Mouse (Mus musculus): ENCODE data around the gene Crtap. TPM values are rescaled to one million over a fixed set of nuclear protein-coding genes. Genes with fewer than 3 reads are reported as not detected.
"Not testable (repeated sequence)": the region's sequence is repeated elsewhere in the genome, so short reads cannot be mapped to it uniquely, and the experiment has no call there.

Crtap gene
- polyA plus RNA-seq, 1 experiment from 2014 or later = 110 TPM

GRCm38 (mm10) chr9:114413866-114414265 lies 23.4 kb upstream of the Crtap start:
- 84% methylated on average over 12 of the region's 12 CpGs for WGBS
- Histone ChIP-seq H3K9me3 (no peaks in the 10 kb centered on the region), H3K27ac (no peak overlapping the region), H3K27me3 (replicated peaks) (no peaks in the 10 kb centered on the region), H3K4me3 (replicated peaks) (no peak overlapping the region), H3K4me2 (replicated peaks) (no peak overlapping the region), H3K4me1 (replicated peaks) (no peaks in the 10 kb centered on the region), H3K36me3 (peaks cover 13% of the 10 kb centered on the region; the same call in 1 of the 2 replicates), H3K9ac (no peak overlapping the region)
- no peak for ATAC-seq

- no peaks in the 10 kb centered on the region for H3K4me1 ChIP-seq (replicated peaks)
- no peak for ATAC-seq
- no peak overlapping the region for H3K4me2 ChIP-seq (replicated peaks)
- no peak overlapping the region for H3K4me3 ChIP-seq (replicated peaks)
- H3K9me3 ChIP-seq = no peaks in the 10 kb centered on the region
- H3K27me3 ChIP-seq (replicated peaks) = no peaks in the 10 kb centered on the region
- H3K27ac ChIP-seq = no peak overlapping the region
- H3K36me3 ChIP-seq = peaks cover 20% of the 10 kb centered on the region; the same call in 1 of the 2 replicates
- no peak overlapping the region for H3K9ac ChIP-seq
- 85% methylated on average over 9 of the region's 9 CpGs for WGBS
These were observed 21.9 kb upstream of the Crtap start for GRCm38 (mm10) chr9:114412406-114412805.

- no peak for ATAC-seq
- 86% methylated on average over 5 of the region's 5 CpGs for WGBS
These were observed 20.8 kb upstream of the Crtap start for GRCm38 (mm10) chr9:114411295-114411694.

DNA sequence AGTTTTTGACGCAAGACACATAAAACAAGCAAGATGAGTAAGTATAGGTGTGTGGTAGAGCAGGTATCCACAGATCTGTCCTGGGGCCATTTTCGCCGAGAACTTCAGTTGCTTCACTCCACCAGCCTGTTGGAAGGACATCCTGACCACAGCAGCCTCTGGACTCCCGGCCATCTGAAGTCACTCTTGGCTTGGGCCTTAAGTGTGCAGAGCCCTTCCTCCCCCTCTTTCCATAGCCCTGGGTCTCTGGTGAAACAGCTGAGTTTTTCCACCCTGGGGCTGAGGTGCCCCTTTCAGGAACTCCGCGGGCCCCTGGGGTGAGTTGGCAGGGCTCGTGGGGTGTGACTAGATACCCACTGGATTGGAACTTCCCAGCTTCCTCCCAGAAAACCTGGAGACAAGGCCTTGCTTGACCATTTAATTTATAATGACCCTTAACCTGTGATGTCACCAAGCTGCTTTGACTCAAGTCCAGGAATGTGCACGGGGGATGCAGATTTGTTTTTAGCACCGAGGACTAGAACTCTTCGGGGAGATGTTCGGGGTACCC lies 19.9 kb upstream of the Crtap start:
- no peaks in the 10 kb centered on the region for H3K27me3 ChIP-seq (replicated peaks)
- H3K4me2 ChIP-seq (replicated peaks) = no peak overlapping the region
- no peak overlapping the region for H3K9ac ChIP-seq
- H3K4me3 ChIP-seq (replicated peaks) = no peak overlapping the region
- no peaks in the 10 kb centered on the region for H3K9me3 ChIP-seq
- H3K36me3 ChIP-seq = peaks cover 35% of the 10 kb centered on the region
- 92% methylated on average over 11 of the region's 11 CpGs for WGBS
- ATAC-seq = no peak
- H3K4me1 ChIP-seq (replicated peaks) = no peaks in the 10 kb centered on the region
- no peak overlapping the region for H3K27ac ChIP-seq

More at GRCm38 (mm10) chr9:114411295-114411694, 20.8 kb upstream of the Crtap start:
- Histone ChIP-seq H3K4me3 (replicated peaks) (no peak overlapping the region), H3K4me1 (replicated peaks) (no peaks in the 10 kb centered on the region), H3K27me3 (replicated peaks) (no peaks in the 10 kb centered on the region), H3K9ac (no peak overlapping the region), H3K9me3 (no peaks in the 10 kb centered on the region), H3K4me2 (replicated peaks) (no peak overlapping the region), H3K36me3 (peaks cover 27% of the 10 kb centered on the region; the same call in 1 of the 2 replicates), H3K27ac (no peak overlapping the region)

DNA sequence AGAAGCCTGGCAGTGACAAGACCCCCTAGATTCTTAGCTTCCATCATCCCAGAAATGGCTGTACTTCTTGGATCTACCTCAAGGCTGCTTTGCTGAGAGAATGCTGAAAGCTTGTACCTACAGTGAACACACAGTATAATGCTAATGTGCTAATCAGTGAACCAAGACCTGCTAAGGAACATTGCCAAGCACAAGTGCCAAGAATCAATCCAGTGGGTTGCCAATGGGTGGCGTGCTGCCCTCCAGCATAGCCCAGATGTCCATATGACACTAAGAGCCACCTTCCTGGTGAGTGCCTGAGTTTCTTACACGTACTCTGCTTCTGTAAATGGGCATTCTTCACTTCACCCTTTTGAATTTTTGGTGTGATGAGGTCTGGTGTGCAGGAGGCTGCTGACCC lies 17.2 kb upstream of the Crtap start:
- Histone ChIP-seq H3K4me2 (replicated peaks) (no peak overlapping the region), H3K27me3 (replicated peaks) (no peaks in the 10 kb centered on the region), H3K36me3 (peaks cover 45% of the 10 kb centered on the region), H3K4me3 (replicated peaks) (no peak overlapping the region), H3K4me1 (replicated peaks) (no peaks in the 10 kb centered on the region), H3K9me3 (no peaks in the 10 kb centered on the region), H3K9ac (no peak overlapping the region), H3K27ac (no peak overlapping the region)
- 92% methylated on average over 2 of the region's 2 CpGs for WGBS
- no peak for ATAC-seq

DNA sequence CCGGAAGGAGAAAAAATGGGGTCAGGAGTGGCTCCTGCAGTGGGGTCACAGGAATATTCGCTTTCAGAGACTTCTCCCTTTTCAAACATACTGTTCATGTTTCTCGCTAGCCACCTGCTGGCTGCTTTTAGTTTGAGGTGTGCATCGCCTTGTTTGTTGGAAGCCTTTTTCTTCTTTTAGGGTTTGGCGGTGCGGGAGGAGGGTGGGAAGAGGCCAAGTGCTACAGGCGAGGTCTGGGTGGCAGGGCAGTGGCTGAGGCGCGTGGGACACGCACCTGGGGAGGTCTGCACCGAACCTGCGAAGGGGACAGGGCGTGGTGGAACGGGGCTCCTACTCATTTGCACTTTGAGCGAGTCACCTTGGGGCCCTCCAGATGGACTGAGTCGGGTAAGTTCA lies 11.2 kb upstream of the Crtap start:
- Histone ChIP-seq H3K27me3 (replicated peaks) (no peaks in the 10 kb centered on the region), H3K4me1 (replicated peaks) (peaks cover 4% of the 10 kb centered on the region; the same call in 1 of the 2 replicates), H3K27ac (peak overlapping the region; percentile 98), H3K4me3 (replicated peaks) (peak overlapping the region; percentile 93), H3K9me3 (no peaks in the 10 kb centered on the region), H3K36me3 (peaks cover 23% of the 10 kb centered on the region), H3K9ac (peak overlapping the region; percentile 94), H3K4me2 (replicated peaks) (peak overlapping the region; percentile 82)
- 2% methylated on average over 16 of the region's 16 CpGs for WGBS
- ATAC-seq = peak; percentile 78

GRCm38 (mm10) chr9:114400949-114401684 lies 10.6 kb upstream of the Crtap start, which contains the start of the genes Glb1 and Tmppe:
Gene Glb1, plus strand, starts transcription at chr9:114401076.
Gene Tmppe, plus strand, starts transcription at chr9:114401105.
- Histone ChIP-seq H3K27ac (peak within 1 kb of the TSS; percentile 98), H3K36me3 (peaks cover 19% of the 10 kb centered on the region), H3K9me3 (no peaks in the 10 kb centered on the region), H3K4me1 (replicated peaks) (peaks cover 4% of the 10 kb centered on the region; the same call in 1 of the 2 replicates), H3K4me2 (replicated peaks) (peak within 1 kb of the TSS; percentile 82), H3K9ac (peak within 1 kb of the TSS; percentile 94), H3K27me3 (replicated peaks) (no peaks in the 10 kb centered on the region), H3K4me3 (replicated peaks) (peak within 1 kb of the TSS; percentile 93)
- ATAC-seq = peak; percentile 97
- under 1% methylated on average over 73 of the region's 73 CpGs for WGBS

GRCm38 (mm10) chr9:114400588-114400948 lies 10.1 kb upstream of the Crtap start:
- peaks cover 14% of the 10 kb centered on the region for H3K36me3 ChIP-seq
- peak; percentile 66 for ATAC-seq
- H3K9ac ChIP-seq = peak overlapping the region; percentile 94
- no peaks in the 10 kb centered on the region for H3K9me3 ChIP-seq
- no peaks in the 10 kb centered on the region for H3K27me3 ChIP-seq (replicated peaks)
- WGBS = 15% methylated on average over 5 of the region's 5 CpGs
- peak overlapping the region; percentile 82 for H3K4me2 ChIP-seq (replicated peaks)
- H3K27ac ChIP-seq = peak overlapping the region; percentile 98
- peak overlapping the region; percentile 93 for H3K4me3 ChIP-seq (replicated peaks)
- H3K4me1 ChIP-seq (replicated peaks) = peaks cover 4% of the 10 kb centered on the region; the same call in 1 of the 2 replicates

GRCm38 (mm10) chr9:114399680-114400079 lies 9.2 kb upstream of the Crtap start:
- H3K4me2 ChIP-seq (replicated peaks) = no peak overlapping the region
- H3K36me3 ChIP-seq = peaks cover 5% of the 10 kb centered on the region
- H3K9ac ChIP-seq = no peak overlapping the region
- H3K4me1 ChIP-seq (replicated peaks) = peaks cover 4% of the 10 kb centered on the region; the same call in 1 of the 2 replicates
- no peak overlapping the region for H3K4me3 ChIP-seq (replicated peaks)
- H3K9me3 ChIP-seq = no peaks in the 10 kb centered on the region
- 87% methylated on average over 12 of the region's 12 CpGs for WGBS
- no peaks in the 10 kb centered on the region for H3K27me3 ChIP-seq (replicated peaks)
- no peak overlapping the region for H3K27ac ChIP-seq
- no peak for ATAC-seq

GRCm38 (mm10) chr9:114395258-114395657 lies 4.8 kb upstream of the Crtap start:
- H3K9me3 ChIP-seq = no peaks in the 10 kb centered on the region
- WGBS = 75% methylated on average over 4 of the region's 4 CpGs
- peak; percentile 55 for ATAC-seq
- H3K4me1 ChIP-seq (replicated peaks) = 0 out of 2 replicates have a peak, but pooled peaks cover 5% of the 10 kb centered on the region
- no peak overlapping the region for H3K9ac ChIP-seq
- H3K36me3 ChIP-seq = no peaks in the 10 kb centered on the region
- H3K27ac ChIP-seq = no peak overlapping the region
- no peak overlapping the region for H3K4me3 ChIP-seq (replicated peaks)
- H3K27me3 ChIP-seq (replicated peaks) = no peaks in the 10 kb centered on the region
- H3K4me2 ChIP-seq (replicated peaks) = no peak overlapping the region

DNA sequence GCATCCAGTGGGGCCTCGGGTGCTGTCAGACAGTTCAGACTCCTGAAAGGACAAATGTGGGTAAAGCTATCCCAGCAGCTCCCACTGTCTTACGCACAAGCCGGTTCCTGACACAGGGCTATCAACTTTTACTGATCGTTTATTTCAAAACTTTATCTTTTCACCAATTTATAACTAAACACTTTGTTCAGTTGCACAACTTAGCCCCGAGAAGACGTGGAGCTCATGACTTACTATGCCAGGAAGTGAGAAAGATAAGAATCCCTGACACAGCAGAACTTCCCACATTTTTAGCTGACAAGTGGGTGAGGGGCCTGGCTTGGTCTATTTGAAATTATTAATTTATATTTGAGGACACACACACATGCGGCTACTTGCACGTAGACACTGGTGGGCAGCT lies 4.2 kb upstream of the Crtap start:
- Histone ChIP-seq H3K27ac (no peak overlapping the region), H3K4me1 (replicated peaks) (0 out of 2 replicates have a peak, but pooled peaks cover 5% of the 10 kb centered on the region), H3K27me3 (replicated peaks) (no peaks in the 10 kb centered on the region), H3K9me3 (no peaks in the 10 kb centered on the region), H3K36me3 (no peaks in the 10 kb centered on the region), H3K4me3 (replicated peaks) (no peak overlapping the region), H3K9ac (no peak overlapping the region), H3K4me2 (replicated peaks) (no peak overlapping the region)
- 72% methylated on average over 8 of the region's 8 CpGs for WGBS
- no peak for ATAC-seq

DNA sequence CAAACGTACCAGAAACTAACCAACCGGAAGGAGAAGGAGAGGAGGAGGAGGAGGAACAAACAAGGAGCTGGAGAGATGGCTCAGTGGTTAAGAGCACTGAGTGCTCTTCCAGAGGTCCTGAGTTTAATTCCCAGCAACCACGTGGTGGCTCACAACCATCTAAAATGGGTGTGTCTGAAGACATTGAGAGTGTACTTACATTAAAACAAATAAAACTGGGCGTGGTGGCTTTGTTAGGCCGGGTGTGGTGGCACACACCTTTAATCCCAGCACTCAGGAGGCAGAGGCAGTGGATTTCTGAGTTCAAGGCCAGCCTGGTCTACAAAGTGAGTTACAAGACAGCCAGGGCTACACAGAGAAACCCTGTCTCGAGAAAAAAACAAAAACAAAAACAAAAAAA lies 3.7 kb upstream of the Crtap start:
- H3K4me2 ChIP-seq (replicated peaks); H3K4me1 ChIP-seq (replicated peaks); H3K27me3 ChIP-seq (replicated peaks); H3K36me3 ChIP-seq; H3K9ac ChIP-seq; H3K27ac ChIP-seq; H3K9me3 ChIP-seq; H3K4me3 ChIP-seq (replicated peaks); ATAC-seq: not testable (repeated sequence)
- 67% methylated on average over 6 of the region's 6 CpGs for WGBS

DNA sequence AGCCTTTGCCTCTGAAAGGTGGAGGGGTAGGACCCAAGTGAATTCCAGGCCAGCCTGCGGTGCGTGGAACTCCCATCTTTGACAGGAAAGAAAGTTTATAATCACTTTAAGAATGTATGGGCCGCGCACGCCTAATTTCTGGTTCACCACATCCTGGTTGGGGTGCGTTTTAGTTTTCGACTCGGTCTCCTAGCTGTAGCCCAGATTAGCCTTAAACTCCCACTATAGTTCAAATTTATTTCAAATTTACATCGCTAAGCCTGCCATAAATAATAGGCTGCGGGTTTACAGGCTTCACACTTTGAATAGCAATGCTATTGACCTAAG lies 237 bp upstream of the Crtap start:
- Histone ChIP-seq H3K4me1 (replicated peaks) (peaks cover 19% of the 10 kb centered on the region), H3K4me3 (replicated peaks) (peak overlapping the region; percentile 88), H3K4me2 (replicated peaks) (peak overlapping the region; percentile 88), H3K27me3 (replicated peaks) (no peaks in the 10 kb centered on the region), H3K9me3 (no peaks in the 10 kb centered on the region), H3K9ac (peak overlapping the region; percentile 88), H3K36me3 (no peaks in the 10 kb centered on the region), H3K27ac (peak overlapping the region; percentile 95)
- ATAC-seq = no peak
- 4% methylated on average over 10 of the region's 10 CpGs for WGBS
